Comparison of ENCODE assay signal across 25 mouse cellular contexts in genomic region chr13:11772173-11772572, GRCm38 (mm10).
"Had no signal": no experiment of that assay in that cellular context is flagged by ENCODE, and none has a peak within 500 bp of the region (broad histone marks: within the 10 kb centered on the region; RNA-seq: fewer than 3 reads in every experiment).

No protein-coding gene starts in this region.

- H3K36me3 ChIP-seq: hindbrain, embryonic 10.5 days; hindbrain, embryonic 12.5 days; intestine, embryonic 15.5 days; limb, embryonic 10.5 days; limb, embryonic 12.5 days; liver, embryonic 13.5 days had no signal

- H3K27ac ChIP-seq: gastrocnemius, adult 2 months; heart, embryonic 13.5 days; heart, embryonic 15.5 days; hindbrain, embryonic 10.5 days; hindbrain, embryonic 12.5 days; hindbrain, embryonic 14.5 days; intestine, embryonic 15.5 days; layer of hippocampus, adult 2 months; left cerebral cortex, adult 2 months; limb, embryonic 10.5 days; limb, embryonic 12.5 days; liver, embryonic 13.5 days had no signal

- DNase-seq: gastrocnemius, adult 2 months; gastrocnemius, postnatal 10 days; gastrocnemius, postnatal 25 days; heart, postnatal 14 days; heart, postnatal 4 days; kidney, adult 18-20 months; kidney, adult 8-10 months; kidney, postnatal 10 days; kidney, postnatal 25 days; kidney, postnatal 4 days; liver; liver, embryonic 13.5 days had no signal

- H3K4me1 ChIP-seq: hindbrain, embryonic 10.5 days; hindbrain, embryonic 12.5 days; intestine, embryonic 15.5 days; limb, embryonic 10.5 days; limb, embryonic 12.5 days; liver, embryonic 13.5 days had no signal

- H3K27me3 ChIP-seq: heart, embryonic 13.5 days; heart, embryonic 15.5 days; hindbrain, embryonic 12.5 days; intestine, embryonic 15.5 days; limb, embryonic 12.5 days; liver, embryonic 13.5 days had no signal

- ATAC-seq: forebrain, embryonic 16.5 days; inflammation-experienced regulatory T-cells, adult 6 months; intestine, embryonic 15.5 days; intestine, postnatal 0 days had no signal

- H3K9me3 ChIP-seq: heart, embryonic 13.5 days; heart, embryonic 15.5 days; hindbrain, embryonic 10.5 days; hindbrain, embryonic 12.5 days; intestine, embryonic 15.5 days; limb, embryonic 10.5 days; limb, embryonic 12.5 days; liver, embryonic 13.5 days had no signal

- H3K4me3 ChIP-seq: gastrocnemius, adult 2 months; heart, embryonic 13.5 days; heart, embryonic 15.5 days; hindbrain, embryonic 10.5 days; hindbrain, embryonic 12.5 days; intestine, embryonic 15.5 days; layer of hippocampus, adult 2 months; left cerebral cortex, adult 2 months; limb, embryonic 10.5 days; limb, embryonic 12.5 days; liver, embryonic 13.5 days had no signal
